Mouse (Mus musculus) megakaryocyte, embryonic 14.5 days (primary cell): ENCODE results near the gene Slc35f6.

Experiments used
- FLI1 ChIP-seq: IDR thresholded peaks from 2 replicates; pipeline ENCODE4 v1.6.1; 2012; ENCODE audit warnings: low read length, inconsistent platforms, mixed read lengths
- GATA1 ChIP-seq: IDR thresholded peaks from 3 replicates; pipeline ENCODE4 v1.6.1; 2012; ENCODE audit warnings: mixed read lengths, low read length, inconsistent platforms, borderline replicate concordance

DNA sequence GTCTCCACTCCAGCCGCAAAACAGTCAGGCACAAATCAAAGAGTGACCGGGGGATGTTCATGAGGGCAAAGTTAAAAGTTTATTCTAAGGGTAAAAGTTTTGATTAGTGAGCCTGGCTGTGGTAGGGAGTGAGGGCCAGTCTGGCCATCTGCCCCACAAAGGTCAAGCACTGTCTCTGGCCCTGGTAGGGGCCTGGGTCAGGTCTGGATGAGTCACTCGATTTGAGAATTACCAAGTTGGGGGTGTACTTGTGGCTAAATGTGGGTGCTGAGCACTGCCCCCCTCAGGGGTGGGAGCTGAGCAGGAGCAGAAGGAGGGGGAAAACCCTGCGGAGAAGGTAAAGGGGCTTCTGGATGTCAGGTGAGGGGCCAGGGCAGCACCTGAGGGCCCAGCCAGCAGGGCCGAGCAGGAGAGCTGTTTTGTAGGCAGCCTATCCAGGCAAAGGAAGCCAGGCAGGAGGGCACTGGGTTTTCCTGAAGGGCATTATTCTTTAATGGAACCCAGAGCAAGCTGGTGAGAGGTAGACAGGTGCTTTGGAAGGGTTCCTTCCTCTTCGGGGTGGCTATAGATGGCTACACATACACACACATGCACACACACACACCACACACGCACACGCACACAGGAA is 29.2 kb upstream of the Slc35f6 start:
- TF ChIP-seq GATA1 (no peak), FLI1 (no peak)
